Mouse (Mus musculus) spleen, adult 2 months (tissue): ENCODE results near the gene Cryzl2.

ENCODE experiments used
- CTCF ChIP-seq: fragments of 200-500 bp; IDR thresholded peaks from 2 replicates; pipeline ENCODE4 v1.5.1; 2011; ENCODE audit warnings: mild to moderate bottlenecking, inconsistent platforms; ENCODE audit not compliant: insufficient read depth, insufficient read length, insufficient replicate concordance; ENCODE audit errors: extremely low read depth
- POLR2A ChIP-seq: fragments of 200-500 bp; IDR thresholded peaks from 2 replicates; pipeline ENCODE4 v1.6.1; 2011; ENCODE audit warnings: low read depth, low read length, inconsistent platforms

DNA sequence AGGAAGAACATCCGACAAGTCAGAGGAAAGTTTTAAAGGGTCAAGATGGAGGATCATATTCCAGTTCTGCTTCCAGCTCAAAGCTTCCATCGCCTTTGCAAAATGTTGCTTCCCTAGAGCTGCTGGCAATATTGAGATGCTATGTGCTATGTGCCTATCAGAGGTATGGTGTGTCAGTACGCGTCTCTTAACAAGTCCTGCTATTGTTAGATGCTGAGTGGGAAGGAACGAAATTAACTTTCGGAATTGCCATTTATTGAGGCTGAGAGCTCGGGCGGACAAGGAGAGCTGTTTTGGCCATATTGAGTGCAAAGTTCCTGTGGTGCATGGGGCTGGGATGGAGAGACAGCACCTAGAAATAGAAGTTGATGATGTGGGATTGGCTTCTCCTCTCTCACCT, 9.5 kb downstream of the Cryzl2 start:
- no peak for TF ChIP-seq CTCF
- TF ChIP-seq POLR2A = no peak
